Mouse (Mus musculus): ENCODE results near the gene Hnrnpu. TPM values are rescaled to one million over a fixed set of nuclear protein-coding genes. Genes with fewer than 3 reads are reported as not detected.
A peak's percentile ranks its signal among the peaks of the same experiment; 100 is the strongest.

Hnrnpu gene
- polyA plus RNA-seq (2012; rRNA removed), result 48.6 and 58.2 TPM in 2 replicates

- Histone ChIP-seq H3K4me3 (ENCODE audit: extremely low read depth, insufficient read depth, insufficient read length) (peak within 1 kb of the TSS; percentile 99), H3K36me3 (ENCODE audit: control insufficient read depth, insufficient read depth, low read length) (peaks cover 16% of the 10 kb centered on the region), H3K27me3 (ENCODE audit: control insufficient read depth, insufficient read depth, low read length) (no peaks in the 10 kb centered on the region), H3K4me1 (ENCODE audit: control insufficient read depth, insufficient read depth, insufficient read length) (peaks cover 3% of the 10 kb centered on the region; the same call in 1 of the 2 replicates), H3K27ac (ENCODE audit: insufficient read depth, low read length) (peak within 1 kb of the TSS; percentile 100)
- DNase-seq (ENCODE audit: low read depth in 1 of 2, low spot score in 2 of 2), result peak; percentile 85 to 93
- under 1% methylated on average over 72 of the region's 73 CpGs for WGBS
- TF ChIP-seq POLR2A (IDR thresholded peaks at IDR 0.05; ENCODE audit: low read depth, low read length), result peak; percentile 90
- no peak for TF ChIP-seq CTCF (IDR thresholded peaks at IDR 0.05; ENCODE audit: extremely low read depth, insufficient read depth, insufficient read length, insufficient replicate concordance)
Measured at GRCm38 (mm10) chr1:178337551-178338317, at the start of gene Hnrnpu. Hnrnpu (minus strand) TSS chr1:178337797.

- Histone ChIP-seq H3K36me3 (ENCODE audit: control insufficient read depth, insufficient read depth, low read length) (no peaks in the 10 kb centered on the region), H3K4me3 (ENCODE audit: extremely low read depth, insufficient read depth, insufficient read length) (no peak overlapping the region), H3K27ac (ENCODE audit: insufficient read depth, low read length) (no peak overlapping the region), H3K4me1 (ENCODE audit: control insufficient read depth, insufficient read depth, insufficient read length) (no peaks in the 10 kb centered on the region), H3K27me3 (ENCODE audit: control insufficient read depth, insufficient read depth, low read length) (no peaks in the 10 kb centered on the region)
- DNase-seq (ENCODE audit: low read depth in 1 of 2, low spot score in 2 of 2), result no peak
- TF ChIP-seq CTCF (IDR thresholded peaks at IDR 0.05; ENCODE audit: extremely low read depth, insufficient read depth, insufficient read length, insufficient replicate concordance) (no peak), POLR2A (IDR thresholded peaks at IDR 0.05; ENCODE audit: low read depth, low read length) (no peak)
Measured at GRCm38 (mm10) chr1:178382165-178382564, 44.6 kb upstream of the Hnrnpu start.

DNA sequence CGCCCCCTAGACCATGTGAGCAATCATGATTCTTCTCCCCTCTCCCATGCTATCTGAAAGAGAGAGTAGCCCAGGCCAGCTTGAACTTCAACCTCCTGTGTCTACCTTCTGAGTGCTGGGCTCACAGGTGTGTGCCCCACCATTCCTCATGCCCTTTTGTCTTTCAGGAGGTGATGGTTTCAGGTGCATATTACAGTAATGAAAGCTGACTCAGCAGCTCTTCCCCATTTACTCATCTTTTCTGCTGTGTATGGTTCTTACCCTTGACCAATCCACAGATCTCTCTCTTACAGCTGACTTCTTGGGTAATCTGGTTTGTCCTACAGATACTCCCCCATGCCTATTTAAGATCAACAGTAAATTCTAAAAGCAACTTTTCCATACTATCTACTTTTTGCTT, 41.6 kb upstream of the Hnrnpu start:
- WGBS, result 92% methylated on average over 1 of the region's 1 CpGs

GRCm38 (mm10) chr1:178378115-178378514, 40.5 kb upstream of the Hnrnpu start:
- Histone ChIP-seq H3K4me3 (ENCODE audit: extremely low read depth, insufficient read depth, insufficient read length) (no peak overlapping the region), H3K4me1 (ENCODE audit: control insufficient read depth, insufficient read depth, insufficient read length) (no peaks in the 10 kb centered on the region), H3K27me3 (ENCODE audit: control insufficient read depth, insufficient read depth, low read length) (no peaks in the 10 kb centered on the region), H3K36me3 (ENCODE audit: control insufficient read depth, insufficient read depth, low read length) (no peaks in the 10 kb centered on the region), H3K27ac (ENCODE audit: insufficient read depth, low read length) (no peak overlapping the region)
- TF ChIP-seq POLR2A (IDR thresholded peaks at IDR 0.05; ENCODE audit: low read depth, low read length) (no peak), CTCF (IDR thresholded peaks at IDR 0.05; ENCODE audit: extremely low read depth, insufficient read depth, insufficient read length, insufficient replicate concordance) (no peak)
- DNase-seq (ENCODE audit: low read depth in 1 of 2, low spot score in 2 of 2), result no peak
- 66% methylated on average over 3 of the region's 3 CpGs for WGBS

More for the DNA sequence above, 41.6 kb upstream of the Hnrnpu start:
- H3K4me3 ChIP-seq (ENCODE audit: extremely low read depth, insufficient read depth, insufficient read length), result no peak overlapping the region
- H3K27me3 ChIP-seq (ENCODE audit: control insufficient read depth, insufficient read depth, low read length), result no peaks in the 10 kb centered on the region
- H3K27ac ChIP-seq (ENCODE audit: insufficient read depth, low read length), result no peak overlapping the region
- no peaks in the 10 kb centered on the region for H3K36me3 ChIP-seq (ENCODE audit: control insufficient read depth, insufficient read depth, low read length)
- no peak for DNase-seq (ENCODE audit: low read depth in 1 of 2, low spot score in 2 of 2)
- no peak for TF ChIP-seq CTCF (IDR thresholded peaks at IDR 0.05; ENCODE audit: extremely low read depth, insufficient read depth, insufficient read length, insufficient replicate concordance)
- TF ChIP-seq POLR2A (IDR thresholded peaks at IDR 0.05; ENCODE audit: low read depth, low read length), result no peak
- no peaks in the 10 kb centered on the region for H3K4me1 ChIP-seq (ENCODE audit: control insufficient read depth, insufficient read depth, insufficient read length)

- no peaks in the 10 kb centered on the region for H3K27me3 ChIP-seq (ENCODE audit: control insufficient read depth, insufficient read depth, low read length)
- no peak overlapping the region for H3K27ac ChIP-seq (ENCODE audit: insufficient read depth, low read length)
- WGBS, result 87% methylated on average over 2 of the region's 2 CpGs
- no peak overlapping the region for H3K4me3 ChIP-seq (ENCODE audit: extremely low read depth, insufficient read depth, insufficient read length)
- DNase-seq (ENCODE audit: low read depth in 1 of 2, low spot score in 2 of 2), result no peak
- no peaks in the 10 kb centered on the region; the same call in 1 of the 2 replicates for H3K4me1 ChIP-seq (ENCODE audit: control insufficient read depth, insufficient read depth, insufficient read length)
- H3K36me3 ChIP-seq (ENCODE audit: control insufficient read depth, insufficient read depth, low read length), result no peaks in the 10 kb centered on the region
- TF ChIP-seq POLR2A (IDR thresholded peaks at IDR 0.05; ENCODE audit: low read depth, low read length) (no peak), CTCF (IDR thresholded peaks at IDR 0.05; ENCODE audit: extremely low read depth, insufficient read depth, insufficient read length, insufficient replicate concordance) (no peak)
Measured at GRCm38 (mm10) chr1:178376907-178377306, 39.3 kb upstream of the Hnrnpu start.

DNA sequence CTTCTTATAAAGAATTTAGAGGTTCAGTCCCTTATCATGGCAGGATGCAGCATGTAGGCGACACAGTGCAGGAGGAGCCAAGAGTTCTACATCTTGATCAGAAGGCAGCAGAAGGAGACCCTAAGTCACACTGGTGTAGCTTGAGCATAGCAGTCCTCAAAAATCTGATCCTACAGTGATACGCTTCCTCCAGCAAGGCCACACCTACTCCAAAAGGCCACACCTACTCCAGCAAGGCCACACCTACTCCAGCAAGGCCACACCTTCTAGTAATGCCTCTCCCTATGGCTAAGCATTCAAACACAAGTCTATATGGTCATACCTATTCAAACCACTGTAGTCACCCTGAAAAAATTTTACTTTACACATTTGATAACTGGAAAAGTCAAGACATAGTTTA, 38.5 kb upstream of the Hnrnpu start:
- no peak for DNase-seq (ENCODE audit: low read depth in 1 of 2, low spot score in 2 of 2)
- no peak overlapping the region for H3K27ac ChIP-seq (ENCODE audit: insufficient read depth, low read length)
- no peaks in the 10 kb centered on the region for H3K36me3 ChIP-seq (ENCODE audit: control insufficient read depth, insufficient read depth, low read length)
- TF ChIP-seq CTCF (IDR thresholded peaks at IDR 0.05; ENCODE audit: extremely low read depth, insufficient read depth, insufficient read length, insufficient replicate concordance), result no peak
- TF ChIP-seq POLR2A (IDR thresholded peaks at IDR 0.05; ENCODE audit: low read depth, low read length), result no peak
- no peak overlapping the region for H3K4me3 ChIP-seq (ENCODE audit: extremely low read depth, insufficient read depth, insufficient read length)
- no peaks in the 10 kb centered on the region for H3K27me3 ChIP-seq (ENCODE audit: control insufficient read depth, insufficient read depth, low read length)
- WGBS, result 87% methylated on average over 2 of the region's 2 CpGs
- H3K4me1 ChIP-seq (ENCODE audit: control insufficient read depth, insufficient read depth, insufficient read length), result no peaks in the 10 kb centered on the region; the same call in 1 of the 2 replicates

DNA sequence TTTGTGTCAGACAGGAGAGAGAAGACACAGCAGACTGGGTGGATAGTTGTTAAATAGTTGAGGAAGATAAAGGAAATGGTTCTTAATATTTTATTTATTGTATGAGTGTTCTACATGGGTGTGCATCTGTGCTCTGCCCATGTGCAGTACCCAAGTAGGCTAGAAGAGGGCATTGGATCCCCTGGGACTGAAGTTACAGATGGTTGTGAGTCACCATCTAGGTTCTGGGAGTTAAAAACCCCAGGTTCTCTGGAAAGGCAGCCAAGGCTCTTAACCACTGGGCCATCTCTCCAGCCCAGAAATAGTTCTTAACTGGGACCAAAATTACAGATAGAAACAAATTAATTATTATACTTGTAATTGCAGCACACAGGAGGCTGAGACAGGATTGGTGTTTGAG, 37.8 kb upstream of the Hnrnpu start:
- Histone ChIP-seq H3K4me1 (ENCODE audit: control insufficient read depth, insufficient read depth, insufficient read length) (no peaks in the 10 kb centered on the region; the same call in 1 of the 2 replicates), H3K4me3 (ENCODE audit: extremely low read depth, insufficient read depth, insufficient read length) (no peak overlapping the region), H3K27me3 (ENCODE audit: control insufficient read depth, insufficient read depth, low read length) (no peaks in the 10 kb centered on the region), H3K27ac (ENCODE audit: insufficient read depth, low read length) (no peak overlapping the region), H3K36me3 (ENCODE audit: control insufficient read depth, insufficient read depth, low read length) (no peaks in the 10 kb centered on the region)
- no peak for TF ChIP-seq CTCF (IDR thresholded peaks at IDR 0.05; ENCODE audit: extremely low read depth, insufficient read depth, insufficient read length, insufficient replicate concordance)
- TF ChIP-seq POLR2A (IDR thresholded peaks at IDR 0.05; ENCODE audit: low read depth, low read length), result no peak
- DNase-seq (ENCODE audit: low read depth in 1 of 2, low spot score in 2 of 2), result no peak
